Mouse (Mus musculus): ENCODE results near the gene Gm36864.

GRCm38 (mm10) chr7:44241163-44241562, 5.2 kb downstream of the Gm36864 start:
- TF ChIP-seq CTCF (IDR thresholded peaks at IDR 0.05; ENCODE audit: extremely low read depth, insufficient read length, insufficient replicate concordance, low read depth, low read length) (no peak), POLR2A (IDR thresholded peaks at IDR 0.05; ENCODE audit: low read depth, low read length) (no peak)

All from small intestine, adult 2 months (tissue).